Mouse (Mus musculus) large intestine, adult 2 months (tissue): ENCODE measurements around the gene H2-DMb1. TPM values are rescaled to one million over a fixed set of nuclear protein-coding genes. Genes with fewer than 3 reads are reported as not detected.

Experiments used
- DNase-seq: peaks from one replicate; pipeline ENCODE4 v3.0.0-alpha.2; 2012; ENCODE audit warnings: low read depth, low spot score
- WGBS: fragments of 180-500 bp; shearing (Covaris S2); methylation state at CpG from one replicate; pipeline ENCODE4 v1.1.7; 2018; 5-methylcytosine and 5-hydroxymethylcytosine counted together
- polyA plus RNA-seq: library from polyadenylated mRNA; depleted of rRNA; stranded (reverse); fragments of >200 nt; gene quantifications from 2 replicates; pipeline ENCODE4 v1.2.3, GENCODE M21; 2012; rRNA removed

H2-DMb1 gene
- polyA plus RNA-seq, result 322 and 350 TPM in 2 replicates

DNA sequence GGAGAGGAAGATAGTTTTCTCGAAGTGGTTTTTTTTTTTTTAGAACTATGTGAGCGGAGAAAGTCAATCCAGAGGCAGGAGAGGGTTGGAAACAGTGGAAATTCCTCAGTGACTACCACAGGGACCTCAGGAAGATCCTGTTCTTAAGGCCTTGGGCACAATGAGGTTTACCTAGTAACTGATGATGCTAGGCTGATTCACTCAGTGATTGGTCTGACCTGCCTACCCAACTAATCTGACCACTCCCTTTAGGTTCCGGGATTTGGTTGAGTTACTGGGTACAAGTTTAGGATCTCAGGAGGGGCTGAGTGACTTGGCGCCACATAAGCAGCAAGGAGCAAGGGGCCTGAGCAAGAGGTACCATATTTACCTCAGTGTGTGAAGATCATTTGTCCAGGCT, at the start of gene H2-DMb1:
Gene H2-DMb1 (plus strand): TSS at position 150 of the 400 bp plus-strand sequence.
- DNase-seq, result peak; percentile 40
- WGBS, result 41% methylated on average over 4 of the region's 4 CpGs

DNA sequence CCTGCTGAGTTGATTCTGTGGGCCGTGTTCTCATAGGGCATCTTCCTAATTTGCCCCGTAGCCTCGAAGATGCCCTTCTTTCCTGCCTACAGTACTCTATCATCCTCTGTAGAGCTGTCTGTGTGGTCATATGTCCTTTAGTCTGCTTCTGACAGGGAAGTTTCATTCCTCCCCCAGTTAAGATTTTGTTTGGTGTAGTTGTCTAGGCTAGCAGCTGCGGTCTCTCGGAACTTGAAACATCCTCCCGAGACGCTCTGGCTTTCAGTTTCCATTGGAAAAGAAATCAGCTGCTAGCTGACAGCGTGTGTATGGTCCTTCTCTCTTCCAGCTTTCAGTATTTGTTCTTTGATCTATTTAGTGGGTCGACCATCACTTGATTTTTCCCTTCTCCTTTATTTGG, 48.1 kb upstream of the H2-DMb1 start:
- no peak for DNase-seq
- 78% methylated on average over 9 of the region's 9 CpGs for WGBS

DNA sequence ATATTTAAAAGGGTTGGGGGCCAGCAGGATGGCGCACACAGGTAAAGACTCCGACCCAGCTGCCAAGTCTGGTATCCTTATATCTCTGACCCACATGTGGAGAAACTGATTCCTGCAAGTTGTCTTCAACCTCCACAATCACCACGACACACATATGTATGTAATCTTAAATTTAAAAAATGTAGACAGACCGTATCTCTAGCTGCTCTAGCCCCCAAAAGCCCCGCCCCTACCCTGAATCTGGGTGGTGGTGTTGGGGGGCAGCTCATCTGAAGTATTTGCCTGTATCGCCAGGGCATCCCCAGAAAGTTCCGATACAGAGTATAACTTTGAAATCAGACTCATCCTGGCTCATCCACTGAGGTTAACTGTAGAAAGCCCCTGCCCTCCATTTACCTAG, 46.3 kb upstream of the H2-DMb1 start:
- whole genome bisulfite sequencing, result 89% methylated on average over 7 of the region's 7 CpGs
- DNase-seq, result no peak

DNA sequence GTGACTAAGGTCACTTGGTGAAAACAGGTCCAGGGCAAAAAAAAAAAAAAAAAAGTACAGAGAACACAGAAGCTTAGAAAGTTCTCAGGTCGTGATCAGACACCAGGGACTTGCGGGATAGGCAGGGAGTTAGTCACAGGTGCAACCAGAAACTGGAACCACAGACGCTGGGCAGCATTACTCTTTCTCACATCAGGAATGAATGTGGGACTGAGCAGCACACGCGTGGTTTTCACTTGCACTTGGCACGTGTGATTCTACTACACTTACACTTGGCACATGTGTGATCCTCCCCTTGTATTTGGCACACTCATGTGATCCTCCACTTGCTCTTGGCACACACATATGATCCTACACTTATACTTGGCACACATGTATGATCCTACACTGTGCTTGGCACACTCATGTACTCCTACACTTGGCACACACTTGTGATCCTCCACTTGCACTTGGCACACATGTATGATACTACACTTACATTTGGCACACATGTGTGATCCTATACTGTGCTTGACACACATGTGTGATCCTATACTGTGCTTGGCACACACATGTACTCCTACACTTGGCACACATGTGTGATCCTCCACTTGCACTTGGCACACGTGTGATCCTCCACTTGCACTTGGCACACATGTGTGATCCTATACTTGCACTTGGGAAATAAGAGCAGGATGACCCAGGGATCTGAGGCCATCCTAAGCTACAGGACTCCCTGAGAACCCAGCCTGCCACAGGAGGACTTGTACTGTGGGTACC, 45.6 kb upstream of the H2-DMb1 start:
- DNase-seq, result no peak
- WGBS, result 74% methylated on average over 7 of the region's 7 CpGs

DNA sequence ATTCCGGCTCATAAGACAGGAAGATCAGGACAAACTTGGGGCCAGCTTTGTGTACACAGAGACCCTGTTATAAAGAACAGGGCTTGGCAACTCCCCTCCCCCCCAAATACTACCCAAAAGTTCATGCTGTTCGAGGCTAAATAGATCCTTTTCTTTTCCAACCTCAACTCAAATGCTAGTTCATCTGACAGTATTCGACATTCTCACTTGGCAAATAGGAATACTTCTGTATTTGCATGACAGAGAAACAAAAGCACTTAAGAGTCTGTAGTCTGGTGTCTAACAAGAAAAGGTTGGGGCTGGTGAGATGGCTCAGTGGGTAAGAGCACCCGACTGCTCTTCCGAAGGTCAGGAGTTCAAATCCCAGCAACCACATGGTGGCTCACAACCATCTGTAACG, 44.4 kb upstream of the H2-DMb1 start:
- WGBS, result 81% methylated on average over 6 of the region's 6 CpGs
- no peak for DNase-seq

GRCm38 (mm10) chr17:34109038-34109805, 43.6 kb upstream of the H2-DMb1 start:
- WGBS, result 81% methylated on average over 14 of the region's 14 CpGs
- DNase-seq, result no peak

DNA sequence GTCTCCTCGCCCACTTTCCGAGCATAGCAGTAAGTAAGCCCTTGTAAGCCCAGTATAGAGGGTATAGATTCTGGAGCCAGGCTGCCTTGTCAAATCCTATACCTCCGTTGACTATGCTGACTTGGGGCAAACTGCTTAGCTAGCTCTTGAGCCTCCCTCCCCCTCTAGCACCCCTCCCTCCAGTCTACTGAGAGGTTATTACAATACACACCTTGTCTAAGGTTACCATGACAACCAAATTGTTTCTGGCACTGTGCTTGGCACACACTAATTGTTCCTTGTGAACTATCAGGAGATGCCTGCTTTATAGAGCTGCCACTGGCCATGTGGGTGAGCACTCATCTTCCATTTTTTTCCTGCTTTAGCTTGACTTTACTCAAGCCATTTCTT, 43.1 kb upstream of the H2-DMb1 start:
- no peak for DNase-seq
- 54% methylated on average over 3 of the region's 3 CpGs for WGBS

GRCm38 (mm10) chr17:34110309-34110708, 42.6 kb upstream of the H2-DMb1 start:
- WGBS, result 41% methylated on average over 8 of the region's 8 CpGs
- no peak for DNase-seq

DNA sequence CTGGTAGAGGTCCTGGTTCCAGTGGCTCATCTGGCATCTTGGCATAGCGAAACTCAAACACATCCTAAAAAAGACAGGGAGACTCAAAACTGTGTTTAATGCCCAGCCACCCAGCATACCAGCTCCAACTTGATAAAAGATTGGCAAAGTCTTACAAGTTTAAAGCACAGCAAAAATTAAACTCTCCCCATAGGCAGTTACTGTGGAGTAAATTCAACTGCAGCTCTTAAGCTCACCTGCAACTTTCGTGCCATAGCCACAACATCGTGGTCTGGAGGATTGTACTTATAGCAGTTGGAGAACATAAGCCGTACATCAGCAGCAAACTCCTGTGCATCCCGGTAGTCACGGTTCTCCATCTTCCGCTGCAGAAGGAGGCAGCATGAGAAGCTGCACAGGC, 38.8 kb upstream of the H2-DMb1 start:
- no peak for DNase-seq
- WGBS, result 79% methylated on average over 7 of the region's 7 CpGs

DNA sequence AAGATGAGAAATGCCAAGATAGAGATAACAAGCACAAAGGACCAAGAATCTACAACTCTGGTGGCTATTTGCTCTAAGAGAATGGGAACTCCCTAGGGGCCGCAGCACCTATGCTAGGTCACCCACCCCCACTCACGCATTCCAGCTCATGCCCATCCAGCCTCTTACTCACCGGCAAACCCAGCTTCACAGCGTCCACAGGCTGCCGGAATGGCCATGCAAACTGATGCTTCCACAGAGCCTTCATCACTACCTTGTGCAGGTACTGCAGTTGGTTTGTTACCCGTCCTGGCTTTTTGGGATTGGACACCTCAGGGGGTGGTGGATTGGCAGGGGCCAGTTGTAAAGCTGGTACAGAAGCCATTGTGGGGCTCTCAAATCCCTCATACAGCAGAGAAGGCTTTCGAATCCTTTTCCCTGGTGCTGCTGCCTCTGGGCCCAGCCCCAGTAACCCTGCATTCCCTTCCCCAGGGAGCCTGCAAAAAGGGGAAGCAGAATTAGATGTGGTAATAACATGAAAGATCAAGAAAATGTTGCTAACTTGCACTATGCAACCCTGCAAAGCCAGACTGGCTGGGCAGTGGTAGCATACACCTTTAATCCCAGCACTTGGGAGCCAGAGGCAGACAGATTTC, 36.0 kb upstream of the H2-DMb1 start:
- DNase-seq, result no peak

GRCm38 (mm10) chr17:34117421-34118112, 35.3 kb upstream of the H2-DMb1 start:
- DNase-seq, result no peak
- WGBS, result 0% methylated on average over 5 of the region's 5 CpGs

More for the DNA sequence above, 36.0 kb upstream of the H2-DMb1 start:
- WGBS, result 6% methylated on average over 7 of the region's 7 CpGs

DNA sequence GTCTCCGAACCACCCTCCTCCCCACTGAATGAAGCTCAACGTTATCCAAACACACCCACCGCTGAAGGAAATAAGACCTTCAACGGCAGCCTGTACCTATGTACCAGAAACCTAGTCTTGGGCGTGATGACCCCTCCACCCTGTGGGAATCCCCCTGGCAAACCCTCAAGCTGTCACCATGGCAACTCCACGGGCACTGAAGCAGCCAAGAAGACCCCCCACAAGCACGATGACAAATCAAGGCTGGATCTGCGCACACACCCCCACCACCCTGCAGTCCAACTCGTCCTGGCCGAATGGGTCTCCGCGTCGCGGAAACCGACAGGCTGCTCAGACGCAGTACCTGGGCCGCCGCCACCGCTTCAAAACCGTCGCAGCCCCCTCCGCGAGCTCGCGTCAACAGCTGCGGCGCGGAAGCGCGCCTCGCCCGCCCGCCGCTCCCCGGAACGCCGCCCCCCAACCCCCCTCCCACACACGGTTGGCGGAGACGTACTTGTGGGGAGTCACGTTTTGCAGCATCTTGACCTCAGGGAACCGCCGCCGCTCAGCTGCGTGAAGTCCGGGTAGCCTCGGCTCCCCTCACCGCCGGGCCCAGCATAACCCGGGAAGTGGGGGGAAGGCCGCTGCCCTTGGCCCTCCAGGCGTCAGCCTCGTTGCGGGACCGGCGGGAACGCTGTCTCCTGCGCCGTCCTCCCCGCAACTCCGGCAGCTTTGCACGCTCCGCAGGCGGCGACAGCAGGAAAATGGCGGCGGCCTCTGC, 34.6 kb upstream of the H2-DMb1 start:
- no peak for DNase-seq
- under 1% methylated on average over 67 of the region's 67 CpGs for WGBS

DNA sequence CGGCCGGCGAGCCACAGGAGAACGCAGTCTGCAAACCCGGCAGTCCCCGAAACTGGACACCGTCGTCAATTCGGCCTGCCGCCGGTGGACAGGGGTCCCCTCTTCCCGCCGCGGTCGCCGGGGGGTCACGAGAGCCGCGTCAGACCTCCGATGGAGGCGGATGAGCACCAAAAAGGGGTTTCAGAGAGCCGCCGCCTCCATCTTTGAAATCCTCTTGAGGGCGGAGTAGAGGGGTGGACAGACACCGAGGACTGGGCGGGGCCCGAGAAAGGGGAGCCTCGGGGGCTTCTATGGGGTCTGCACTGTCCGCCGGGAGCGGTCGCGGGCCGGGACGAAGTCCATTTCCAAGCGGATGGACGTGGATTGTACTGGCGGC, 34.0 kb upstream of the H2-DMb1 start:
- under 1% methylated on average over 38 of the region's 38 CpGs for WGBS

DNA sequence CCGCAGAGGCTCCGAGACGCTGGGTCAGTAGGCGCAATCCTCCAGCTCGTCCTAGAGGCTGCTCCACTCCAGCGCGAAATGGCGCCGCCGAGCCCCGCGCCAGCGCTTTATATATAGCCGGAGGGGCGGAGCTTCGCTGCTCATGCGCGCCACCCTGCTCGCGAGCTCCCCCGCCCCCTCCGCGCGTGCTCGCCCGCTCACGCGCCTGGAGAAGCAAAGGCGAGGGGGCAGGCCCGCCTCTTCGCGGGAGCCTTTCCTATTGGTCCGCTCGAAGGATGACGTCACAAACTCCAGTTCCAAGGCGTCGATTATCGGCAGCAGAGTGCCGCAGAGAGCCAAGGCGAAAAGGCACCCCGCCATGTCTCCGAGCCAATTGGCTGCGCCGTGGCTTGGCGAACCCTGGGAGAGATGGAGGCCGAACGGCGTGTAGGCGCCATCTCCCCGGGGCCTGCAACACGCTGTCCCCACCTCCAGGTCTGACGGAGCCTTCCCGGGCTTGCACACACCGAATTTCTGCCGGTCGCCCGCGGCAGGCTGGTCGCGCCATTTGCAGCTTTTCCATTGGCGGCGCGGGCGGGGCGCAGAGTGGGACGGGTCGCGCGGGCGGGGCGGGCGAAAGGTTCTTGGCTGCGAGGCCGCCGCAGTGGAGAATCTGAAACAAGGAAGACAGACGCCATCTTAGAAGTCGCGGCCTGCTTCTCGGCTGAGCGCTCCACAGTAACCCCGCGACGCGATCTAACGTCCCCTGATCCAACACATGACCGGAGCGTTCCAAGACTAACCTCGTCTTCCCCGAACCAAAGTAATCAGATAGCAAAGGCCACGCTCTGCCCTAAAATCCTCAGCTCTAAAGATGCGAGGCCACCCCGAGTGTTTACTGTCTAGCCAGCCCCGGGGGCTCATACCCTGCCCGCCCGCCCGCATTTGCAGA, 33.4 kb upstream of the H2-DMb1 start, which contains the start of gene H2-DMa:
Gene H2-DMa (plus strand): TSS at position 293 of the 931 bp plus-strand sequence.
- under 1% methylated on average over 96 of the region's 96 CpGs for WGBS
- no peak for DNase-seq

More for the DNA sequence above, 34.0 kb upstream of the H2-DMb1 start:
- DNase-seq, result no peak

GRCm38 (mm10) chr17:34120180-34120723, 32.6 kb upstream of the H2-DMb1 start:
- no peak for DNase-seq
- WGBS, result under 1% methylated on average over 41 of the region's 42 CpGs

GRCm38 (mm10) chr17:34120814-34121171, 32.1 kb upstream of the H2-DMb1 start:
- 2% methylated on average over 30 of the region's 31 CpGs for WGBS
- no peak for DNase-seq

GRCm38 (mm10) chr17:34121172-34121878, 31.5 kb upstream of the H2-DMb1 start:
- 0% methylated on average over 34 of the region's 35 CpGs for WGBS
- no peak for DNase-seq

- DNase-seq, result no peak
- WGBS, result 2% methylated on average over 10 of the region's 10 CpGs
These were observed 31.0 kb upstream of the H2-DMb1 start for GRCm38 (mm10) chr17:34121879-34122187.
